In the genomic region with DNA sequence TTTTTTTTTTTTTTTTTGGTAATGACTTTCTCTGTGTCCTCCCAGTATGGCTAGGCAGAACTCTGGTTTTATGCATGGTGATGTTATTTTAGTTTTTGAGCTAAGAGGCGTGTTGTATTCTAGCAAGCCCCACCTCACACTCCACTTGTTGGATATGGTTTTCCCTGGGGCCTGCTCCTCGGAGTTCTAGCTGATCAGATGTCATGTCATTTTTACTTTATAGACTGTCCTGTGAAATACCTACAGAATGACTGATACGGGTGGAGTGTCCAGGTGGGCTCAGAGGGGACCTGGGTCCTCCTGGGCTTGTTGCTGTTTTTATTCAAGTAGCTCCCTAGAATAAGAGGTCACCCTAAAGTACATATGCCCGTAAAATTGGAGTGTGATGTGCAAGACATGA, we compare ENCODE assay signal across 8 mouse cellular contexts. TPM values are rescaled to one million over a fixed set of nuclear protein-coding genes. Genes with fewer than 3 reads are reported as not detected.
DNase-seq lines count a peak whose midpoint lies in the region; ATAC-seq and TF ChIP-seq lines count a peak whose summit lies in the region.

No protein-coding gene starts in this region.

- peaks cover 4% of the 10 kb centered on the region for H3K4me1 ChIP-seq in kidney, postnatal 0 days (replicated peaks; ENCODE audit: insufficient read depth, low read length)
- peaks cover 18% of the 10 kb centered on the region for H3K4me1 ChIP-seq in forebrain, embryonic 12.5 days
- H3K4me1 ChIP-seq in hindbrain, postnatal 0 days (ENCODE audit: insufficient read depth, low read length), result no peaks in the 10 kb centered on the region
- peaks cover 8% of the 10 kb centered on the region for H3K4me1 ChIP-seq in midbrain, embryonic 16.5 days (ENCODE audit: control insufficient read depth, insufficient read depth, low read length)

- 54% methylated on average over 4 of the region's 4 CpGs for WGBS in kidney, postnatal 0 days
- WGBS in forebrain, embryonic 12.5 days, result 64% methylated on average over 4 of the region's 4 CpGs
- 44% methylated on average over 4 of the region's 4 CpGs for WGBS in hindbrain, postnatal 0 days
- 54% methylated on average over 4 of the region's 4 CpGs for WGBS in midbrain, embryonic 16.5 days

- peak overlapping the region; percentile 62 for H3K4me2 ChIP-seq in kidney, postnatal 0 days (ENCODE audit: low read length)
- H3K4me2 ChIP-seq in forebrain, embryonic 12.5 days, result peak overlapping the region; percentile 47
- peak overlapping the region; percentile 45 for H3K4me2 ChIP-seq in hindbrain, postnatal 0 days (ENCODE audit: low read depth, low read length)
- H3K4me2 ChIP-seq in midbrain, embryonic 16.5 days (ENCODE audit: low read length), result peak overlapping the region; percentile 44

- peak overlapping the region; percentile 37 for H3K4me3 ChIP-seq in kidney, postnatal 0 days (replicated peaks; ENCODE audit: low read depth, low read length)
- 0 out of 2 replicates have a peak overlapping the region, but pooled peaks have one; percentile 16 for H3K4me3 ChIP-seq in forebrain, embryonic 12.5 days (replicated peaks)
- peak overlapping the region; percentile 31 for H3K4me3 ChIP-seq in hindbrain, postnatal 0 days (ENCODE audit: low read length)
- H3K4me3 ChIP-seq in midbrain, embryonic 16.5 days (ENCODE audit: low read depth, low read length), result peak overlapping the region; percentile 5; the same call in 1 of the 2 replicates

- no peak for ATAC-seq in kidney, postnatal 0 days (replicated peaks; ENCODE audit: low FRiP score, low read depth)
- no peak for ATAC-seq in forebrain, embryonic 12.5 days (ENCODE audit: low FRiP score)
- ATAC-seq in hindbrain, postnatal 0 days, result no peak
- ATAC-seq in midbrain, embryonic 16.5 days, result no peak

- H3K27me3 ChIP-seq in kidney, postnatal 0 days (ENCODE audit: insufficient read depth, low read length), result no peaks in the 10 kb centered on the region
- no peaks in the 10 kb centered on the region for H3K27me3 ChIP-seq in forebrain, embryonic 12.5 days
- H3K27me3 ChIP-seq in hindbrain, postnatal 0 days (ENCODE audit: insufficient read depth, low read length), result no peaks in the 10 kb centered on the region
- H3K27me3 ChIP-seq in midbrain, embryonic 16.5 days (ENCODE audit: control insufficient read depth, insufficient read depth, low read depth, low read length), result no peaks in the 10 kb centered on the region

- peak overlapping the region; percentile 67; the same call in 1 of the 2 replicates for H3K27ac ChIP-seq in kidney, postnatal 0 days
- H3K27ac ChIP-seq in forebrain, embryonic 12.5 days, result peak overlapping the region; percentile 31; the same call in 1 of the 2 replicates
- H3K27ac ChIP-seq in hindbrain, postnatal 0 days, result peak overlapping the region; percentile 49
- H3K27ac ChIP-seq in midbrain, embryonic 16.5 days (ENCODE audit: low read length), result peak overlapping the region; percentile 13; the same call in 1 of the 2 replicates

- no peak for DNase-seq in kidney, postnatal 0 days (ENCODE audit: low spot score)
- no peak for DNase-seq in kidney, postnatal 36 days
- DNase-seq in hindbrain, postnatal 0 days (ENCODE audit: low spot score), result no peak
- no peak for DNase-seq in spleen, adult 18-20 months
- DNase-seq in urinary bladder, postnatal 14 days (ENCODE audit: low spot score), result no peak
- no peak for DNase-seq in layer of hippocampus, adult 8-10 months (ENCODE audit: low spot score in 2 of 2)

- H3K9me3 ChIP-seq in kidney, postnatal 0 days (replicated peaks; ENCODE audit: low read length), result no peaks in the 10 kb centered on the region
- no peaks in the 10 kb centered on the region for H3K9me3 ChIP-seq in forebrain, embryonic 12.5 days
- no peaks in the 10 kb centered on the region for H3K9me3 ChIP-seq in hindbrain, postnatal 0 days (ENCODE audit: low read length)
- no peaks in the 10 kb centered on the region for H3K9me3 ChIP-seq in midbrain, embryonic 16.5 days (replicated peaks; ENCODE audit: control insufficient read depth, low read length, poor library complexity, severe bottlenecking)

- no peak for TF ChIP-seq CTCF in kidney, postnatal 0 days (IDR thresholded peaks at IDR 0.05; ENCODE audit: low read depth)
- no peak for TF ChIP-seq CTCF in hindbrain, postnatal 0 days (IDR thresholded peaks at IDR 0.05; ENCODE audit: low read depth)

- H3K36me3 ChIP-seq in kidney, postnatal 0 days (ENCODE audit: insufficient read depth, low read length), result no peaks in the 10 kb centered on the region
- H3K36me3 ChIP-seq in forebrain, embryonic 12.5 days (replicated peaks), result no peaks in the 10 kb centered on the region
- H3K36me3 ChIP-seq in hindbrain, postnatal 0 days (ENCODE audit: insufficient read depth, low read length), result no peaks in the 10 kb centered on the region
- H3K36me3 ChIP-seq in midbrain, embryonic 16.5 days (ENCODE audit: control insufficient read depth, insufficient read depth, low read length), result no peaks in the 10 kb centered on the region

- 0 out of 2 replicates have a peak overlapping the region, but pooled peaks have one; percentile 38 for H3K9ac ChIP-seq in kidney, postnatal 0 days (ENCODE audit: low read depth, low read length)
- no peak overlapping the region for H3K9ac ChIP-seq in forebrain, embryonic 12.5 days
- peak overlapping the region; percentile 22 for H3K9ac ChIP-seq in hindbrain, postnatal 0 days (replicated peaks; ENCODE audit: low read length)
- H3K9ac ChIP-seq in midbrain, embryonic 16.5 days (ENCODE audit: low read depth, low read length), result no peak overlapping the region

RNA-seq across cellular contexts. Expression of gene Pld1, which starts 46.1 kb away (rescaled TPM):
- 4.9 and 5.0 TPM in 2 replicates for polyA plus RNA-seq in kidney, postnatal 0 days (2015; fragmentation: Nextera tagmentation; extraction: Ambion mirVana)
- polyA plus RNA-seq in forebrain, embryonic 12.5 days (2016; fragmentation: Nextera tagmentation; extraction: Ambion mirVana), result 4.1 TPM in 2 replicates
- 10.7 and 19.7 TPM in 2 replicates for total RNA-seq in hindbrain, postnatal 0 days (2014; rRNA removed)
- polyA plus RNA-seq in hindbrain, postnatal 0 days (2015; fragmentation: Nextera tagmentation; extraction: Ambion mirVana), result 3.9 and 5.7 TPM in 2 replicates
- polyA plus RNA-seq in midbrain, embryonic 16.5 days (2015; fragmentation: Nextera tagmentation; extraction: Ambion mirVana), result 4.0 and 4.1 TPM in 2 replicates
- 10 to 100 TPM in 3 of 4 experiments, 1 to 10 TPM in 1; 7.9 to 13.7 (median 11.4) TPM for total RNA-seq in layer of hippocampus, adult 8-10 months (2022)

Comparison
In these comparisons a context has a peak if more than half of its experiments do, and no peak if none do; other contexts are left out.
1. H3K27ac ChIP-seq: peak in every context shown above with its lines; median percentile 67 in kidney, postnatal 0 days; 49 in hindbrain, postnatal 0 days; 31 in forebrain, embryonic 12.5 days; 13 in midbrain, embryonic 16.5 days.
2. H3K9ac ChIP-seq: peak in kidney, postnatal 0 days (single experiment) and hindbrain, postnatal 0 days (single experiment); none in forebrain, embryonic 12.5 days (single experiment) and midbrain, embryonic 16.5 days (single experiment).
3. Peak in every context shown above with its lines, with median percentiles within 50 percentile points of each other: H3K4me2 ChIP-seq and H3K4me3 ChIP-seq.